33 mouse cellular contexts compared by ENCODE assay signal in the genomic region with DNA sequence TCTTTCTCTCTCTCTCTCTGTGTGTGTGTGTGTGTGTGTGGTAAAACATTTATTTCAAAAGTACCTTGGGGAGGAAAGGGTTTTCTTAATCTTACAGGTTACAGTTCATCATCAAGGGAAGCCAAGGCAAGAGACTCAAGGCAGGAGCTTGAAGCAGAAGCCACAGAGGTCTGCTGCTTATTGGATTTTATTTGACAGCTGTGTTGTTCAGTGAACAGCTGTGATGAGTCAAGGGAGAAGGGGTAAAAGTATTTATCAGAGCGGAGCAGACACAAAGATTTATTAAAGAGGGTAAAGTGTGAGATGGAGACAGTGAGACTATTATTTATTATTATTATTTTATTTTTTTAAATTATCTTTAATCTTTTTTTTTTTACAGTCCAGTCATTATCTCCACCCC. TPM values are rescaled to one million over a fixed set of nuclear protein-coding genes. Genes with fewer than 3 reads are reported as not detected.
"Had no signal": no experiment of that assay in that cellular context is flagged by ENCODE, and none has a peak within 500 bp of the region (broad histone marks: within the 10 kb centered on the region; RNA-seq: fewer than 3 reads in every experiment).

No protein-coding gene starts in this region.

- H3K36me3 ChIP-seq: embryonic facial prominence, embryonic 10.5 days; embryonic facial prominence, embryonic 12.5 days; embryonic facial prominence, embryonic 13.5 days; embryonic facial prominence, embryonic 15.5 days; forebrain, embryonic 10.5 days; forebrain, embryonic 12.5 days; forebrain, embryonic 15.5 days; heart, embryonic 10.5 days had no signal

- H3K27ac ChIP-seq: embryonic facial prominence, embryonic 10.5 days; embryonic facial prominence, embryonic 12.5 days; embryonic facial prominence, embryonic 13.5 days; embryonic facial prominence, embryonic 15.5 days; forebrain, embryonic 10.5 days; forebrain, embryonic 12.5 days; forebrain, embryonic 13.5 days; forebrain, embryonic 15.5 days; gastrocnemius, adult 2 months; heart, embryonic 10.5 days had no signal

- DNase-seq: cerebellum, adult 8-10 months; cerebellum, adult 9-10 months; cerebellum, adult 9-11 months; cerebellum, postnatal 10 days; cerebellum, postnatal 14 days; cerebellum, postnatal 25 days; cerebellum, postnatal 36 days; embryo, embryonic 11 days; forebrain, postnatal 0 days; gastrocnemius, adult 2 months; gastrocnemius, postnatal 10 days; gastrocnemius, postnatal 14 days; gastrocnemius, postnatal 25 days; gastrocnemius, postnatal 36 days; heart, adult 11 months; heart, adult 18-20 months had no signal

- H3K27me3 ChIP-seq: embryonic facial prominence, embryonic 12.5 days; embryonic facial prominence, embryonic 13.5 days; embryonic facial prominence, embryonic 15.5 days; forebrain, embryonic 12.5 days; forebrain, embryonic 13.5 days; forebrain, embryonic 15.5 days had no signal

- H3K4me3 ChIP-seq: embryonic facial prominence, embryonic 10.5 days; embryonic facial prominence, embryonic 12.5 days; embryonic facial prominence, embryonic 13.5 days; embryonic facial prominence, embryonic 15.5 days; erythroblast, embryonic 14.5 days; forebrain, embryonic 10.5 days; forebrain, embryonic 12.5 days; forebrain, embryonic 13.5 days; forebrain, embryonic 15.5 days; gastrocnemius, adult 2 months; heart, embryonic 10.5 days had no signal

- H3K4me1 ChIP-seq: embryonic facial prominence, embryonic 10.5 days; embryonic facial prominence, embryonic 12.5 days; embryonic facial prominence, embryonic 13.5 days; embryonic facial prominence, embryonic 15.5 days; forebrain, embryonic 10.5 days; forebrain, embryonic 12.5 days; forebrain, embryonic 13.5 days; forebrain, embryonic 15.5 days; heart, embryonic 10.5 days had no signal

- H3K4me2 ChIP-seq: embryonic facial prominence, embryonic 12.5 days; embryonic facial prominence, embryonic 13.5 days; embryonic facial prominence, embryonic 15.5 days; forebrain, embryonic 12.5 days; forebrain, embryonic 13.5 days; forebrain, embryonic 15.5 days had no signal

- H3K9ac ChIP-seq: embryonic facial prominence, embryonic 12.5 days; embryonic facial prominence, embryonic 13.5 days; embryonic facial prominence, embryonic 15.5 days; forebrain, embryonic 12.5 days; forebrain, embryonic 13.5 days; forebrain, embryonic 15.5 days; forebrain, postnatal 0 days had no signal

RNA-seq across cellular contexts. Expression of a gene that starts 5.8 kb away (rescaled TPM):
- total RNA-seq: common myeloid progenitor, adult 5-6 weeks; gastrocnemius, adult 18-20 months; gastrocnemius, adult 2 months; gastrocnemius, adult 8-10 months; gastrocnemius, postnatal 36 days; granulocyte monocyte progenitor cell, adult 5-6 weeks; heart, adult 18-20 months had no signal
- polyA plus RNA-seq: embryonic facial prominence, embryonic 10.5 days; forebrain, embryonic 11.5 days; forebrain, embryonic 12.5 days; forebrain, embryonic 14.5 days; forebrain, embryonic 16.5 days had no signal

RNA-seq across cellular contexts. Expression of a gene that starts 27.3 kb away (rescaled TPM):
- total RNA-seq: common myeloid progenitor, adult 5-6 weeks; granulocyte monocyte progenitor cell, adult 5-6 weeks; heart, adult 18-20 months had no signal
- polyA plus RNA-seq: embryonic facial prominence, embryonic 10.5 days; embryonic facial prominence, embryonic 13.5 days; erythroblast, embryonic 14.5 days; forebrain, embryonic 10.5 days; forebrain, embryonic 11.5 days; forebrain, embryonic 12.5 days; forebrain, embryonic 13.5 days; forebrain, embryonic 14.5 days; forebrain, embryonic 16.5 days; heart, embryonic 10.5 days had no signal
